ENCODE assay signal across 10 mouse cellular contexts in the genomic region with DNA sequence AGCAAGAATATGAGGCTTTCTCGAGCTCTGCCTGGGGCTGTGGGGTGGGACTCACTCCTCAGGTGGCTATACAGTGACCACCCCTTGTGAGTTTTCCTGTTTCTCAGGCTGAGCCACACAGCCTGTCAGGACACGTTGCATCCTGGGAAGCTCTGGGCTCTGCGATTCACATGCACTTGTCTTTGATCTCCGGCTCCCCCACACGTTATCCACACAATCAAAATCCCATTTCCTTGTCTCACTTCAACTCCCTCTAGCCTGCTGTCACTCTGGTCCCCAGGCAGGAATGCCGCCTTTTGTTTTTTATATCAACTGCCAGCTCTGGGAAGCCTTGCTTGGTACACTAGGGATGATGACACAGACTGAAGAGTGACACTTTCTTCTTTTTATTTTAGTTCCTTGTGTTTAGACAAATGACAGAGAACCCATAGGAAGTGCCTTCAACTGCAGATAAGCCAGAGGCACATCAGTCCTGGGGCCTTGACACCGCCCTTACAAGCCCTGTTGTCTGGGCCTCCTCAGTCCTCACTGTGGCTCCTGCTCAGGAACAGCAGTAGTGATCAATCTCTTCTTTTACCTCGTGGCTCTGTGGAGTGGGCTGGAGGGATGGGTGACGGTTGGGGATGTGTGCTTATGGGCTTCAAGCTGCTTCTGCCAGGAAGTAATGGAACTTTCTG.
A peak's percentile ranks its signal among the peaks of the same experiment; 100 is the strongest.
DNase-seq lines count a peak whose midpoint lies in the region; ATAC-seq lines count a peak whose summit lies in the region.
"Had no signal": no experiment of that assay in that cellular context is flagged by ENCODE, and none has a peak within 500 bp of the region (broad histone marks: within the 10 kb centered on the region; RNA-seq: fewer than 3 reads in every experiment).

No protein-coding gene starts in this region.

- H3K9me3 ChIP-seq in heart, embryonic 13.5 days, result no peaks in the 10 kb centered on the region
- H3K9me3 ChIP-seq in limb, embryonic 15.5 days, result no peaks in the 10 kb centered on the region
- H3K9me3 ChIP-seq in limb, embryonic 10.5 days (replicated peaks), result no peaks in the 10 kb centered on the region
- H3K9me3 ChIP-seq in midbrain, embryonic 14.5 days (ENCODE audit: control insufficient read depth, low read length), result no peaks in the 10 kb centered on the region

- H3K4me3 ChIP-seq in heart, embryonic 13.5 days, result no peak overlapping the region
- no peak overlapping the region for H3K4me3 ChIP-seq in limb, embryonic 15.5 days
- H3K4me3 ChIP-seq in limb, embryonic 10.5 days, result no peak overlapping the region
- H3K4me3 ChIP-seq in midbrain, embryonic 14.5 days (replicated peaks; ENCODE audit: low read depth, low read length), result no peak overlapping the region
- H3K4me3 ChIP-seq: myocyte had no signal

- H3K9ac ChIP-seq in heart, embryonic 13.5 days, result 0 out of 2 replicates have a peak overlapping the region, but pooled peaks have one; percentile 62
- H3K9ac ChIP-seq in limb, embryonic 15.5 days, result no peak overlapping the region
- no peak overlapping the region for H3K9ac ChIP-seq in midbrain, embryonic 14.5 days (replicated peaks; ENCODE audit: low read length)

- no peak for ATAC-seq in heart, embryonic 13.5 days (ENCODE audit: extremely low read depth, insufficient number of reproducible peaks, low FRiP score, low TSS enrichment)
- ATAC-seq in limb, embryonic 15.5 days (ENCODE audit: insufficient number of reproducible peaks, low FRiP score, low TSS enrichment, low read depth), result no peak
- peak; percentile 34 for ATAC-seq in granulocyte monocyte progenitor cell, adult 5-6 weeks (replicated peaks; ENCODE audit: poor library complexity, severe bottlenecking)
- no peak for ATAC-seq in midbrain, embryonic 14.5 days (ENCODE audit: low FRiP score, low TSS enrichment)

- H3K4me2 ChIP-seq in heart, embryonic 13.5 days, result no peak overlapping the region
- no peak overlapping the region for H3K4me2 ChIP-seq in limb, embryonic 15.5 days
- H3K4me2 ChIP-seq in midbrain, embryonic 14.5 days (ENCODE audit: low read length), result no peak overlapping the region

- H3K4me1 ChIP-seq in heart, embryonic 13.5 days, result peaks cover 67% of the 10 kb centered on the region
- peaks cover 22% of the 10 kb centered on the region for H3K4me1 ChIP-seq in limb, embryonic 15.5 days
- peaks cover 23% of the 10 kb centered on the region for H3K4me1 ChIP-seq in limb, embryonic 10.5 days
- H3K4me1 ChIP-seq in midbrain, embryonic 14.5 days (ENCODE audit: control insufficient read depth, insufficient read depth, low read length), result peaks cover 11% of the 10 kb centered on the region; the same call in 1 of the 2 replicates

- no peak for DNase-seq in heart, postnatal 14 days
- DNase-seq in limb, embryonic 10.5 days (ENCODE audit: low spot score), result no peak
- peak; percentile 42 for DNase-seq in midbrain, embryonic 14.5 days
- no peak for DNase-seq in right cerebral cortex, postnatal 10 days (ENCODE audit: low spot score in 2 of 2)
- no peak for DNase-seq in urinary bladder, postnatal 4 days (ENCODE audit: low spot score in 2 of 2)
- DNase-seq: retina, postnatal 1 day had no signal

- no peaks in the 10 kb centered on the region for H3K27me3 ChIP-seq in heart, embryonic 13.5 days (replicated peaks)
- H3K27me3 ChIP-seq in limb, embryonic 15.5 days, result no peaks in the 10 kb centered on the region
- H3K27me3 ChIP-seq in limb, embryonic 10.5 days (ENCODE audit: low read depth, poor library complexity, severe bottlenecking), result no peaks in the 10 kb centered on the region
- no peaks in the 10 kb centered on the region for H3K27me3 ChIP-seq in midbrain, embryonic 14.5 days (ENCODE audit: control insufficient read depth, insufficient read depth, low read length)

- 9% methylated on average over 9 of the region's 9 CpGs for WGBS in heart, embryonic 13.5 days
- 27% methylated on average over 9 of the region's 9 CpGs for WGBS in limb, embryonic 15.5 days
- WGBS in limb, embryonic 10.5 days, result 24% methylated on average over 9 of the region's 9 CpGs
- 19% methylated on average over 9 of the region's 9 CpGs for WGBS in midbrain, embryonic 14.5 days

- H3K36me3 ChIP-seq in heart, embryonic 13.5 days, result no peaks in the 10 kb centered on the region
- no peaks in the 10 kb centered on the region for H3K36me3 ChIP-seq in limb, embryonic 15.5 days
- no peaks in the 10 kb centered on the region for H3K36me3 ChIP-seq in limb, embryonic 10.5 days
- no peaks in the 10 kb centered on the region for H3K36me3 ChIP-seq in midbrain, embryonic 14.5 days (ENCODE audit: control insufficient read depth, insufficient read depth, low read length)

- peak overlapping the region; percentile 58 for H3K27ac ChIP-seq in heart, embryonic 13.5 days (replicated peaks)
- H3K27ac ChIP-seq in limb, embryonic 15.5 days, result peak overlapping the region; percentile 68
- H3K27ac ChIP-seq in limb, embryonic 10.5 days, result no peak overlapping the region
- H3K27ac ChIP-seq in midbrain, embryonic 14.5 days (replicated peaks; ENCODE audit: low read depth, low read length), result no peak overlapping the region

- intact Hi-C loops in heart, postnatal 14 days (cut with DNase I), result no loop called here

Comparison
In these comparisons a context has a peak if more than half of its experiments do, and no peak if none do; other contexts are left out.
1. H3K27ac ChIP-seq: peak in heart, embryonic 13.5 days (single experiment) and limb, embryonic 15.5 days (single experiment); none in limb, embryonic 10.5 days (single experiment) and midbrain, embryonic 14.5 days (single experiment).